Mouse (Mus musculus): ENCODE results near the gene Cox5a. TPM values are rescaled to one million over a fixed set of nuclear protein-coding genes. Genes with fewer than 3 reads are reported as not detected.

Gene Cox5a
- polyA plus RNA-seq, 1 experiment from 2014 or later, result 1,689 TPM

DNA sequence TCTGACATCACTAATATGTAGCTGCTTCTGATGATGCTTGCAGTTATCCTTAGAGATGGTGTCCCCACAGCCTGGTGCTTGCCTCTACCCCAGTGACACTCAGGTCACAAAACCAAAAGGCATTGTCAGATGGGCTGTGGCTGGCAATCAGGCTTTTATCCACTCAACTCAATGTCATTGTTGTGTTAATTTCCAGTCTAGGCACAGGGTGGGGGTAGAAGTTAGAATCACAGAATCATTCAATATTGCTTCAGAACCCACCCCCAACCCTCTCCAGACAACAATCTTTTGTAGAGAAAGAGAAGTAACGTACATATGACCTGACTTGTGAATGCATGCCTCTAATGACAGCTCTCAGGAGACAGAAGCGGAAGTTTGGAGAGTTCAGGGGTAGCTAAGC lies 10.5 kb upstream of the Cox5a start:
- H3K4me1 ChIP-seq (ENCODE audit: control insufficient read depth in 2 of 2, insufficient read depth in 2 of 2, low read length in 2 of 2), result peaks cover 4 to 9% of the 10 kb centered on the region in 2 experiments
- no peak overlapping the region for H3K27ac ChIP-seq (replicated peaks in 1 of 2; ENCODE audit: control insufficient read depth in 1 of 2, insufficient read depth in 1 of 2, low read depth in 2 of 2, low read length in 2 of 2)
- no peak overlapping the region for H3K4me2 ChIP-seq (ENCODE audit: low read length)
- H3K4me3 ChIP-seq (ENCODE audit: control insufficient read depth in 1 of 2, insufficient read depth in 1 of 2, low read depth in 1 of 2, low read length in 2 of 2), result no peak overlapping the region
- 79% methylated on average over 2 of the region's 2 CpGs for WGBS
- no peak for ATAC-seq (ENCODE audit: insufficient number of reproducible peaks, insufficient read depth, low FRiP score, low read depth)
- no peak overlapping the region for H3K9ac ChIP-seq (ENCODE audit: low read length)
- H3K27me3 ChIP-seq (ENCODE audit: control insufficient read depth, insufficient read depth, low read length), result no peaks in the 10 kb centered on the region
- H3K9me3 ChIP-seq (ENCODE audit: control insufficient read depth, low read length), result no peaks in the 10 kb centered on the region
- no peaks in the 10 kb centered on the region for H3K36me3 ChIP-seq (ENCODE audit: control insufficient read depth, insufficient read depth, low read length)

GRCm38 (mm10) chr9:57517113-57517512 lies 4.0 kb upstream of the Cox5a start:
- Histone ChIP-seq H3K4me3 (ENCODE audit: control insufficient read depth in 1 of 2, insufficient read depth in 1 of 2, low read depth in 1 of 2, low read length in 2 of 2) (no peak overlapping the region), H3K4me2 (ENCODE audit: low read length) (no peak overlapping the region), H3K9ac (ENCODE audit: low read length) (no peak overlapping the region), H3K27me3 (ENCODE audit: control insufficient read depth, insufficient read depth, low read length) (no peaks in the 10 kb centered on the region), H3K9me3 (ENCODE audit: control insufficient read depth, low read length) (no peaks in the 10 kb centered on the region), H3K27ac (replicated peaks in 1 of 2; ENCODE audit: control insufficient read depth in 1 of 2, insufficient read depth in 1 of 2, low read depth in 2 of 2, low read length in 2 of 2) (no peak overlapping the region), H3K4me1 (ENCODE audit: control insufficient read depth in 2 of 2, insufficient read depth in 2 of 2, low read length in 2 of 2) (no peaks in the 10 kb centered on the region), H3K36me3 (ENCODE audit: control insufficient read depth, insufficient read depth, low read length) (no peaks in the 10 kb centered on the region)
- 8% methylated on average over 3 of the region's 3 CpGs for WGBS
- ATAC-seq (ENCODE audit: insufficient number of reproducible peaks, insufficient read depth, low FRiP score, low read depth), result no peak

DNA sequence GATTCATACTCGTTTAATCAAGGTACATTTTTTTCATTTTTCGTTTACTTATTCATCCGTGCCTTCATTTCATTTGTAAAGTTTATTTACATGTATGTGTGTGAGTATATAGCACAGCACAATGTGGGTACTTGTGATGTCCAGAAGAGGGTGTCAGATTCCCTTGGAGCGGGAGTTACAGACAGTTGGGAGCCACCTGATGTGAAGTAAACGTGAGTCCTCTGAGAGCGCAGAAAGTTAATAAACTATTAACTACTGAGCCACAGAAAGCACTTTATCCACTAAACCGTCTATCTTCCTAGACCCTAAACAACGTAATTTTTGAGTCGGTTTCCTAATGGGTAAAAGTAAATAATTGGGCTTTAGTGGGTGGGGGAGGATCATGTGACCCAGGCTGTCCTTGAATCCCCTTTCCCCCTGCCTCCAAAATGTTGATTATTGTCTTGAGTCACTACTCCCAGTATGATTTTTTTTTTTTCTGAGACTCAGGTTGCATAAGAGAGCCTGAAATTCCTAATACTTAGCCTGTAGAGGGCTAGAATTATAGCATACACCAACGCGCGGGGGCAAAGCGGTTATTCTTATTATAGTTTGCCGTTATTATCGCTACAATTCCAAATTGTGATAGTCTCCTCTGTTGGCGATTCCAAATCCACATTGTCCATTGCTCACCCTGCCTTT lies 559 bp upstream of the Cox5a start:
- WGBS, result 23% methylated on average over 16 of the region's 16 CpGs
- Histone ChIP-seq H3K4me1 (ENCODE audit: control insufficient read depth in 2 of 2, insufficient read depth in 2 of 2, low read length in 2 of 2) (peaks cover 3 to 21% of the 10 kb centered on the region in 2 experiments), H3K27me3 (ENCODE audit: control insufficient read depth, insufficient read depth, low read length) (no peaks in the 10 kb centered on the region), H3K9ac (ENCODE audit: low read length) (peak overlapping the region; percentile 99), H3K9me3 (ENCODE audit: control insufficient read depth, low read length) (no peaks in the 10 kb centered on the region), H3K4me2 (ENCODE audit: low read length) (peak overlapping the region; percentile 78), H3K4me3 (ENCODE audit: control insufficient read depth in 1 of 2, insufficient read depth in 1 of 2, low read depth in 1 of 2, low read length in 2 of 2) (peak overlapping the region; percentile 91 to 98), H3K36me3 (ENCODE audit: control insufficient read depth, insufficient read depth, low read length) (0 out of 2 replicates have a peak, but pooled peaks cover 6% of the 10 kb centered on the region), H3K27ac (replicated peaks in 1 of 2; ENCODE audit: control insufficient read depth in 1 of 2, insufficient read depth in 1 of 2, low read depth in 2 of 2, low read length in 2 of 2) (peak overlapping the region; percentile 44 to 99)
- ATAC-seq (ENCODE audit: insufficient number of reproducible peaks, insufficient read depth, low FRiP score, low read depth), result peak; percentile 22; the same call in 1 of the 2 replicates

GRCm38 (mm10) chr9:57522114-57522860 lies 1.2 kb downstream of the Cox5a start:
- Histone ChIP-seq H3K36me3 (ENCODE audit: control insufficient read depth, insufficient read depth, low read length) (0 out of 2 replicates have a peak, but pooled peaks cover 10% of the 10 kb centered on the region), H3K4me1 (ENCODE audit: control insufficient read depth in 2 of 2, insufficient read depth in 2 of 2, low read length in 2 of 2) (peaks cover 3 to 27% of the 10 kb centered on the region in 2 experiments), H3K27ac (replicated peaks in 1 of 2; ENCODE audit: control insufficient read depth in 1 of 2, insufficient read depth in 1 of 2, low read depth in 2 of 2, low read length in 2 of 2) (peak overlapping the region; percentile 96 to 99), H3K9me3 (ENCODE audit: control insufficient read depth, low read length) (no peaks in the 10 kb centered on the region), H3K4me2 (ENCODE audit: low read length) (peak overlapping the region; percentile 78), H3K9ac (ENCODE audit: low read length) (peak overlapping the region; percentile 99), H3K27me3 (ENCODE audit: control insufficient read depth, insufficient read depth, low read length) (no peaks in the 10 kb centered on the region), H3K4me3 (ENCODE audit: control insufficient read depth in 1 of 2, insufficient read depth in 1 of 2, low read depth in 1 of 2, low read length in 2 of 2) (peak overlapping the region; percentile 91 to 98)
- no peak for ATAC-seq (ENCODE audit: insufficient number of reproducible peaks, insufficient read depth, low FRiP score, low read depth)
- WGBS, result 15% methylated on average over 7 of the region's 7 CpGs

DNA sequence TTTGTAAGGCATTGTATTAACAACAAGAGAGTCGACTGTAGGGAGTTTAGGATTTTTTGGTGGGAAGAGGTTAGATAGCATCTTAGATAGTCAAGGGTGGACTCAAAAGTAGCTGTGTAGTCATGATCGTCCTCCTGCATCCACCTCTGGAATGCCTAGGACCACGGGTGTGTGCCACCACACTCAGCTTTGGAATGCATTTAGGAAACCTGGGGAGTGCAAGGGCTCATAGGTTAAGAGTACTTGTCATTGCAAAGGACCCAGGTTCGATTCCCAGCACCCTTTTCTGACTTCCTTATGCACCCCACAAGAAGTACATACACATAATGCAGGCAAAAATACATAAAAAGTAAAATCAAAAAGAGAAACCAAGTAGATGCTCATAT lies 1.8 kb downstream of the Cox5a start:
- Histone ChIP-seq H3K4me1 (ENCODE audit: control insufficient read depth in 2 of 2, insufficient read depth in 2 of 2, low read length in 2 of 2) (peaks cover 3 to 27% of the 10 kb centered on the region in 2 experiments), H3K4me3 (ENCODE audit: control insufficient read depth in 1 of 2, insufficient read depth in 1 of 2, low read depth in 1 of 2, low read length in 2 of 2) (peak overlapping the region; percentile 91 to 98; a peak in 3 of 4 replicates), H3K27ac (replicated peaks in 1 of 2; ENCODE audit: control insufficient read depth in 1 of 2, insufficient read depth in 1 of 2, low read depth in 2 of 2, low read length in 2 of 2) (no peak overlapping the region), H3K9ac (ENCODE audit: low read length) (peak overlapping the region; percentile 99), H3K9me3 (ENCODE audit: control insufficient read depth, low read length) (no peaks in the 10 kb centered on the region), H3K36me3 (ENCODE audit: control insufficient read depth, insufficient read depth, low read length) (0 out of 2 replicates have a peak, but pooled peaks cover 10% of the 10 kb centered on the region), H3K4me2 (ENCODE audit: low read length) (peak overlapping the region; percentile 78), H3K27me3 (ENCODE audit: control insufficient read depth, insufficient read depth, low read length) (no peaks in the 10 kb centered on the region)
- ATAC-seq (ENCODE audit: insufficient number of reproducible peaks, insufficient read depth, low FRiP score, low read depth), result no peak
- WGBS, result 54% methylated on average over 4 of the region's 4 CpGs

DNA sequence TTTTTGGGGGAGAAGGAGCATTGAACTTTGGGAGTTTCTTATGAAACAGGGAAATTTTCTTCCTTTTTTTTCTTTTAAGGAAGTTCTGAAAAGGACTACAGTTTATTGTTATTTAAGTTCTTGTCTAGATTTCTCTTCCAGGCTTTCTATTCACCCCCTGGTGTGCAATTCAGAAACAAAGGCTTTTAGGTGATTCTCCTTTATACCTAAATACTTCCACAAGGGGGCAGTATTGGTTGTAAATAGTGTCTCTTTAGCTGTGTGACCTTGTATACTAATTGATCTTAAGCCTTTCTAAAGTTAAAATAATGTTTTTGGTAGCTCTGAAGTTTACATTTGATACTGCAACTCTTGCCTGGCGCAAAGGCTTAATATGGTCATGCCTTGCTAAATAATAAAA lies 2.7 kb downstream of the Cox5a start:
- Histone ChIP-seq H3K4me2 (ENCODE audit: low read length) (peak overlapping the region; percentile 78), H3K27ac (replicated peaks in 1 of 2; ENCODE audit: control insufficient read depth in 1 of 2, insufficient read depth in 1 of 2, low read depth in 2 of 2, low read length in 2 of 2) (no peak overlapping the region), H3K4me3 (ENCODE audit: control insufficient read depth in 1 of 2, insufficient read depth in 1 of 2, low read depth in 1 of 2, low read length in 2 of 2) (peak overlapping the region in 1 of 2 experiments; percentile 4; a peak in 1 of 4 replicates), H3K27me3 (ENCODE audit: control insufficient read depth, insufficient read depth, low read length) (no peaks in the 10 kb centered on the region), H3K9me3 (ENCODE audit: control insufficient read depth, low read length) (no peaks in the 10 kb centered on the region), H3K9ac (ENCODE audit: low read length) (no peak overlapping the region), H3K36me3 (ENCODE audit: control insufficient read depth, insufficient read depth, low read length) (peaks cover 13% of the 10 kb centered on the region), H3K4me1 (ENCODE audit: control insufficient read depth in 2 of 2, insufficient read depth in 2 of 2, low read length in 2 of 2) (peaks cover 3 to 27% of the 10 kb centered on the region in 2 experiments)
- WGBS, result 87% methylated on average over 1 of the region's 1 CpGs
- no peak for ATAC-seq (ENCODE audit: insufficient number of reproducible peaks, insufficient read depth, low FRiP score, low read depth)

DNA sequence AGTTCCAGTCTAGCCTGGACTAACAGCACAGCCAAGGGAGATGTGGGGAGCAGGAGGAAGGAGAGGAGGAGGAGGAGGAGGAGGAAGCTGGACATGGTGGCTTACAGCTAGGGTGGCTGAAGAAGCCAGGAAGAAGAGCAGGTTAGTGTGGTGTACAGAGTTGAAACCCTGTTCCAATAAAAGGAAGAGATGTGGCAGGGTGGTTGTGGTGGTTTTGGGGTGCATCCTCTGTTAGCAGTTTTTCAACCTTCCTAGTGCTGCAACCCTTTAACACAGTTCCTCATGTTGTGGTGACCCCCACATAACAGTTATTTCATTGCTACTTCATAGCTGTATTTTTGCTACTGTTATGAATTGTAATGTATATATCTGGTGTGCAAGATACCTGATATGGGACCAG lies 3.4 kb downstream of the Cox5a start:
- peaks cover 3 to 27% of the 10 kb centered on the region in 2 experiments for H3K4me1 ChIP-seq (ENCODE audit: control insufficient read depth in 2 of 2, insufficient read depth in 2 of 2, low read length in 2 of 2)
- no peak for ATAC-seq (ENCODE audit: insufficient number of reproducible peaks, insufficient read depth, low FRiP score, low read depth)
- H3K36me3 ChIP-seq (ENCODE audit: control insufficient read depth, insufficient read depth, low read length), result peaks cover 20% of the 10 kb centered on the region
- H3K27me3 ChIP-seq (ENCODE audit: control insufficient read depth, insufficient read depth, low read length), result no peaks in the 10 kb centered on the region
- no peaks in the 10 kb centered on the region for H3K9me3 ChIP-seq (ENCODE audit: control insufficient read depth, low read length)
- peak overlapping the region in 1 of 2 experiments; percentile 4; a peak in 1 of 4 replicates for H3K4me3 ChIP-seq (ENCODE audit: control insufficient read depth in 1 of 2, insufficient read depth in 1 of 2, low read depth in 1 of 2, low read length in 2 of 2)
- H3K4me2 ChIP-seq (ENCODE audit: low read length), result peak overlapping the region; percentile 78
- H3K27ac ChIP-seq (replicated peaks in 1 of 2; ENCODE audit: control insufficient read depth in 1 of 2, insufficient read depth in 1 of 2, low read depth in 2 of 2, low read length in 2 of 2), result no peak overlapping the region
- no peak overlapping the region for H3K9ac ChIP-seq (ENCODE audit: low read length)
